8 mouse cellular contexts compared by ENCODE assay signal in the genomic region with DNA sequence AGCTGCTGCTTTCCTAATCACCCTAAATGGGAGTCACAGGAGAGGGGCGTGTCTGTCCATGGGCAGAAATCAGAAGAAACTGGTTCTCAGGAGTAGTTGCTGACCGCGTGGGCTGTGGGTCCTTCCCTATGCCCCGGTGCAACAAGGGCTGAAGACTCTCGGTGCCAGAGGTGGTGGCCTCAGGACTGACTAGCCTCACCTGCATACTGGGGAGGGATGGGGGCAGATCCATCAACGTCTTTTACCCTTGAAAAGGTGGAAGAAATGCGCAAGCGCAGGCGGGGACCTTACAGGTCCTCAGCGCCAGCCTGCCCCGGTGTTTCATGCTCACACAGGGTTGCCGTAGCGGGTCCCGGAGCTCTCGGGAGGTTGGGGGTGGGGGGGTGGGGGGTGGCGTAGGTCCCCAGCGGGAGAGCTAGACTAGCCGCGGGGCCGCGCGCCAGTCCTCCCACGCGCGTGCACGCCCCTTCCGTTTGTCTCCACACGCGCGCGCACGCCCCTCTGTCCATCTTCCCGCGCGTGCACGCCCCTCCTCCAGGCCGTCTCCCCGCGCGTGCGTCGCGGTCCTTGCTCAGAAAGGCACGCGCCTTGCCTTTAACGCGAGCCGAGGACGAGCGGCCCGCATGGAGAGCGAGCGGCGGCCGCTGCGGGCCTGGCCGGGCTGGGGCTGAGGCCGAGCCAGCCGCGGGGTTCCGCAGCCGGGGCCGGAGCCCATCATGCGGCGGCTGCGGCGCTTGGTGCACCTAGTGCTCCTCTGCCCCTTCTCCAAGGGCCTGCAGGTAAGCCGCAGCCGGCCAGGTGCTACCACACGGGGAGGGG. TPM values are rescaled to one million over a fixed set of nuclear protein-coding genes. Genes with fewer than 3 reads are reported as not detected.
DNase-seq lines count a peak whose midpoint lies in the region; ATAC-seq and TF ChIP-seq lines count a peak whose summit lies in the region.

A gene (plus strand): TSS at position 537 of the 819 bp plus-strand sequence.

- peak within 1 kb of the TSS; percentile 77 for H3K4me3 ChIP-seq in forebrain, embryonic 16.5 days (replicated peaks; ENCODE audit: low read length)
- H3K4me3 ChIP-seq in liver, embryonic 14.5 days (ENCODE audit: insufficient read depth in 1 of 2, low read depth in 2 of 2, low read length in 2 of 2), result peak within 1 kb of the TSS; percentile 44 to 49
- H3K4me3 ChIP-seq in neural tube, embryonic 12.5 days, result peak within 1 kb of the TSS; percentile 74

- peaks cover 41% of the 10 kb centered on the region for H3K4me1 ChIP-seq in forebrain, embryonic 16.5 days (replicated peaks; ENCODE audit: control insufficient read depth, insufficient read depth, low read length)
- H3K4me1 ChIP-seq in liver, embryonic 14.5 days (replicated peaks; ENCODE audit: control insufficient read depth in 2 of 2, insufficient read depth in 2 of 2, low read length in 1 of 2), result no peaks in the 10 kb centered on the region
- H3K4me1 ChIP-seq in neural tube, embryonic 12.5 days, result peaks cover 46% of the 10 kb centered on the region

- H3K9me3 ChIP-seq in forebrain, embryonic 16.5 days (ENCODE audit: control insufficient read depth, low read length), result no peaks in the 10 kb centered on the region
- no peaks in the 10 kb centered on the region for H3K9me3 ChIP-seq in liver, embryonic 14.5 days (ENCODE audit: control insufficient read depth, low read length)
- H3K9me3 ChIP-seq in neural tube, embryonic 12.5 days, result no peaks in the 10 kb centered on the region

- H3K27ac ChIP-seq in forebrain, embryonic 16.5 days (ENCODE audit: low read length), result peak within 1 kb of the TSS; percentile 76
- H3K27ac ChIP-seq in liver, embryonic 14.5 days, result no peak within 1 kb of the TSS
- peak within 1 kb of the TSS; percentile 59; the same call in 1 of the 2 replicates for H3K27ac ChIP-seq in neural tube, embryonic 12.5 days

- no peak for TF ChIP-seq EP300 in liver, embryonic 14.5 days (IDR thresholded peaks at IDR 0.05; ENCODE audit: low read depth)

- H3K36me3 ChIP-seq in forebrain, embryonic 16.5 days (ENCODE audit: control insufficient read depth, insufficient read depth), result no peaks in the 10 kb centered on the region
- no peaks in the 10 kb centered on the region for H3K36me3 ChIP-seq in liver, embryonic 14.5 days (replicated peaks; ENCODE audit: control insufficient read depth, insufficient read depth, low read depth)
- no peaks in the 10 kb centered on the region for H3K36me3 ChIP-seq in neural tube, embryonic 12.5 days

- no peak for TF ChIP-seq CTCF in liver, embryonic 14.5 days (IDR thresholded peaks at IDR 0.05; ENCODE audit: low read depth)

- intact Hi-C loops in heart, postnatal 14 days (cut with DNase I), result no loop called here

- under 1% methylated on average over 66 of the region's 70 CpGs for WGBS in forebrain, embryonic 16.5 days
- 1% methylated on average over 69 of the region's 70 CpGs for WGBS in liver, embryonic 14.5 days (ENCODE audit: insufficient replicate concordance)
- WGBS in neural tube, embryonic 12.5 days, result under 1% methylated on average over 59 of the region's 70 CpGs

- no peaks in the 10 kb centered on the region for H3K27me3 ChIP-seq in forebrain, embryonic 16.5 days (replicated peaks; ENCODE audit: control insufficient read depth, insufficient read depth, low read length)
- peaks cover 12% of the 10 kb centered on the region for H3K27me3 ChIP-seq in liver, embryonic 14.5 days (ENCODE audit: control insufficient read depth, insufficient read depth, low read length)
- H3K27me3 ChIP-seq in neural tube, embryonic 12.5 days (replicated peaks), result no peaks in the 10 kb centered on the region

- peak within 1 kb of the TSS; percentile 97 for H3K9ac ChIP-seq in forebrain, embryonic 16.5 days (replicated peaks; ENCODE audit: low read depth, low read length)
- no peak within 1 kb of the TSS for H3K9ac ChIP-seq in liver, embryonic 14.5 days (replicated peaks)
- peak within 1 kb of the TSS; percentile 89 for H3K9ac ChIP-seq in neural tube, embryonic 12.5 days

- peak; percentile 84 for ATAC-seq in forebrain, embryonic 16.5 days
- no peak for ATAC-seq in liver, embryonic 14.5 days (ENCODE audit: insufficient read depth)
- ATAC-seq in neural tube, embryonic 12.5 days (ENCODE audit: low FRiP score, low read depth), result peak; percentile 62

- DNase-seq in ES-CJ7 (ENCODE audit: low read depth, low spot score), result peak; percentile 75
- peak; percentile 87 for DNase-seq in cerebellum, adult 11 months
- DNase-seq in heart, postnatal 14 days, result peak; percentile 83 to 85
- DNase-seq in kidney, postnatal 4 days, result peak; percentile 88 to 93
- DNase-seq in liver, embryonic 14.5 days (ENCODE audit: low read depth in 3 of 3, low spot score in 3 of 3), result no peak
- peak; percentile 85 for DNase-seq in thymus, postnatal 0 days (ENCODE audit: low spot score)

- peak within 1 kb of the TSS; percentile 94 for H3K4me2 ChIP-seq in forebrain, embryonic 16.5 days (ENCODE audit: low read length)
- H3K4me2 ChIP-seq in liver, embryonic 14.5 days (ENCODE audit: low read depth), result peak within 1 kb of the TSS; percentile 56
- peak within 1 kb of the TSS; percentile 95 for H3K4me2 ChIP-seq in neural tube, embryonic 12.5 days (replicated peaks)

RNA-seq across cellular contexts. Expression of the gene that starts here (rescaled TPM):
- 106 and 125 TPM in 2 replicates for polyA plus RNA-seq in forebrain, embryonic 16.5 days (2015; fragmentation: Nextera tagmentation; extraction: Ambion mirVana)
- total RNA-seq in heart, postnatal 14 days (2021), result 10 to 100 TPM; 15.4 to 17.0 TPM
- 0.78 and 0.94 TPM in 2 replicates for polyA plus RNA-seq in liver, embryonic 14.5 days (2012; rRNA removed)
- 0.70 and 0.78 TPM in 2 replicates for polyA plus RNA-seq in liver, embryonic 14.5 days (2014; fragmentation: Nextera tagmentation; extraction: Ambion mirVana)
- polyA plus RNA-seq in neural tube, embryonic 12.5 days (2016; fragmentation: Nextera tagmentation; extraction: Ambion mirVana), result 66.1 and 76.2 TPM in 2 replicates
- polyA plus RNA-seq in thymus, postnatal 0 days (2015; fragmentation: Nextera tagmentation; extraction: Ambion mirVana), result 11.9 and 12.2 TPM in 2 replicates

Comparison
In these comparisons a context has a peak if more than half of its experiments do, and no peak if none do; other contexts are left out.
1. DNase-seq: peak in ES-CJ7 (single experiment), cerebellum, adult 11 months (single experiment), heart, postnatal 14 days (2 of 2), kidney, postnatal 4 days (2 of 2) and thymus, postnatal 0 days (single experiment); none in liver, embryonic 14.5 days (0 of 3).
2. Peak in every context shown above with its lines, with median percentiles within 50 percentile points of each other: H3K4me2 ChIP-seq and H3K4me3 ChIP-seq.